Mouse (Mus musculus) midbrain, embryonic 16.5 days (tissue): Measurements from ENCODE around the gene Hnrnpdl. TPM values are rescaled to one million over a fixed set of nuclear protein-coding genes. Genes with fewer than 3 reads are reported as not detected.

ENCODE experiments used
- ATAC-seq: fragments of 200-750 bp; cut with Nextera tagmentation; 2 replicates; pipeline ENCODE4 v1.8.0; 2017; ENCODE audit warnings: moderate TSS enrichment
- H3K27ac ChIP-seq: fragments of 300-500 bp; sonication (generic); 2 replicates; pipeline ENCODE4 v1.5.1; 2014; ENCODE audit warnings: mild to moderate bottlenecking, low read length, mixed read lengths
- H3K27me3 ChIP-seq: fragments of 300-500 bp; sonication (generic); 2 replicates; pipeline ENCODE4 v1.6.1; 2014; ENCODE audit warnings: low read depth, low read length, mixed read lengths; ENCODE audit not compliant: control insufficient read depth, insufficient read depth
- H3K36me3 ChIP-seq: fragments of 300-500 bp; sonication (generic); 2 replicates; pipeline ENCODE4 v1.6.1; 2014; ENCODE audit warnings: mild to moderate bottlenecking, low read length, moderate library complexity, mixed read lengths; ENCODE audit not compliant: control insufficient read depth, insufficient read depth
- H3K4me1 ChIP-seq: fragments of 300-500 bp; sonication (generic); 2 replicates; pipeline ENCODE4 v1.6.1; 2014; ENCODE audit warnings: mild to moderate bottlenecking, low read length, mixed read lengths; ENCODE audit not compliant: control insufficient read depth, insufficient read depth
- H3K4me2 ChIP-seq: fragments of 300-500 bp; sonication (generic); 2 replicates; pipeline ENCODE4 v1.6.1; 2014; ENCODE audit warnings: mild to moderate bottlenecking, low read length, mixed read lengths
- H3K4me3 ChIP-seq: fragments of 300-500 bp; sonication (generic); 2 replicates; pipeline ENCODE4 v1.5.1; 2014; ENCODE audit warnings: low read depth, mild to moderate bottlenecking, low read length, moderate library complexity, mixed read lengths
- H3K9ac ChIP-seq: fragments of 300-500 bp; sonication (generic); 2 replicates; pipeline ENCODE4 v1.6.1; 2014; ENCODE audit warnings: low read depth, low read length, mixed read lengths
- H3K9me3 ChIP-seq: fragments of 300-500 bp; sonication (generic); replicated peaks from 2 replicates; pipeline ENCODE4 v1.6.1; 2014; ENCODE audit warnings: mild to moderate bottlenecking, low read length, mixed read lengths; ENCODE audit not compliant: control insufficient read depth, poor library complexity, severe bottlenecking
- WGBS: fragments of 180-500 bp; shearing (Covaris S2); extraction: QIAGEN DNeasy Blood & Tissue Kit; methylation state at CpG from one replicate; pipeline ENCODE4 v1.1.7; 2014; 5-methylcytosine and 5-hydroxymethylcytosine counted together
- polyA plus RNA-seq: library from polyadenylated mRNA; unstranded; fragments of >200 nt; fragmentation: Nextera tagmentation; extraction: Ambion mirVana; gene quantifications from 2 replicates; pipeline ENCODE4 v1.2.1, GENCODE M21; 2015

Gene Hnrnpdl
- polyA plus RNA-seq, 1 experiment from 2014 or later, result 199 TPM

DNA sequence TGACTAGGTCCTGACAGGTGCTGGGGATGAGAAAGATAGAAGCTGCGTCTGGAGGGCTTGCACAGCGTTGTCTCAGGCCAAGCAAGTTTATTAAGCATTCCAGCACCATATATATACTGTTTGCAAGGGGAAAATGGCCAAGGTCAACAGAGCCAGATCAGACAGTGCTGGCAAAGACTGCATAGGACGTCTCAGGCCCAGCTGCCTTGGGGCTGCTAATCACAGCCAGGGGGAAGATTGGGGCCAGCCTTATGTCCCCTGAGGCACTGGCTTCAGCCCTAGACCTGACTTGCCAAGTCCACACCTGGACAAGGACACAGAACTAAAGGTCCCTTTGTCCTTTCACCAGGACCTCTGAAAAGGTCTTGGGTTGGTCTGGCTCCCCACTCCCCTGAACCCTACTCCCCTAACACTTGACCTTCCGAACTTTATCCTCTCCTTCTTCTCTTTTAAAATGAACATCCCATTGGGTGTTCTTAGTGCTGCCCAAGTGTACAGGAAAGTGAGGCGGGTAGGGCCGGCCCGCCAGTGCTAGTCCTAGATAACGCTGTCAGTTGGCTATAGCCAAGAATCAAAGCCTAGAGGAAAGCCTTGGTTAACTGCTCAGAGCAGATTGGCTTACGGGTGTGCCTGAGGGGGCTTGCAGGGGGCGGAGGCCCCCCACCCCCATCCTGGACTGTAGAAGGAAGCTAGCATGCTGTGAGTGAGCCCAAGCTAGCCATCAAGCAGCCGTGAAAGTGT is 15.5 kb upstream of the Hnrnpdl start:
- no peak overlapping the region for H3K4me2 ChIP-seq
- peaks cover 18% of the 10 kb centered on the region for H3K4me1 ChIP-seq
- H3K36me3 ChIP-seq, result no peaks in the 10 kb centered on the region; the same call in 1 of the 2 replicates
- WGBS, result 81% methylated on average over 11 of the region's 11 CpGs
- H3K27me3 ChIP-seq, result no peaks in the 10 kb centered on the region
- no peak overlapping the region for H3K4me3 ChIP-seq
- H3K9me3 ChIP-seq, result no peaks in the 10 kb centered on the region
- no peak for ATAC-seq
- H3K27ac ChIP-seq, result no peak overlapping the region
- no peak overlapping the region for H3K9ac ChIP-seq

DNA sequence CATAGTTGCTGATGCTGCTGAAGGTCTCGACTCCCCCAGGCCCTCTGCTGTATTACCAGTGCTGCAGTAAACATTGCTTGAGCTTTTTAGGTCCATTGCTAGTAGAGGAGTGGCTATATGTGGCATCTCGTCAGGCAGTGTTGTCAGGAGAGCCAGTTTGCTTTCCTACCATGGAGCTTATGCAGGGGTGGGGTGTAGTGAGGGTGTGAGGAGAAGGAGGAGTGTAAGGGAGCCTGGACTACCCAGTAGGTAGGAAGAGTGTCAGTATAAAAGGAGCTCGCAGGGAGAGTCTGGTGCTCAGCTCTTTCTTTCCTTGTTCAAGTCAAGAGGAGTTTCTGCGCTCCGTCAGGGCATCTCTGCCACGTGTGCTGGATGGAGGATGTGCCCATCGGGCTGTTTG is 13.3 kb upstream of the Hnrnpdl start:
- 90% methylated on average over 7 of the region's 7 CpGs for WGBS
- Histone ChIP-seq H3K4me2 (no peak overlapping the region), H3K9ac (no peak overlapping the region), H3K27ac (no peak overlapping the region), H3K4me3 (no peak overlapping the region), H3K9me3 (no peaks in the 10 kb centered on the region), H3K36me3 (no peaks in the 10 kb centered on the region), H3K27me3 (no peaks in the 10 kb centered on the region), H3K4me1 (peaks cover 17% of the 10 kb centered on the region)
- ATAC-seq, result no peak

DNA sequence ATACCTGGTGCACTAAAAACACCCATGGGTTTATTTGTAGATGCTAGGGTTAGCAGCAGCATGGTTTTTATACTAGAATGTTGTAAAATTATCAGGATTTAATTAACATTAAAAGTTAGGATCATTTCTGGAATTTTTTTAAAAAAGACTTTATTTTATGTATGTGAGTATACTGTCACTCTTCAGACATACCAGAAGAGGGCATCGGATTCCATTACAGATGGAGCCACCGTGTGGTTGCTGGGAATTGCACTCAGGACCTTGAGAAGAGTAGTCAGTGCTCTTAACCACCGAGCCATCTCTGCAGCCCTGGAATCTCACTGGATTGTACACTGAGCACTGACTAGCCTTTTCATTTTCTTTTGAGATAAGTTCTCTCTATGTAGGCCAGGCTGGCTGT is 10.4 kb upstream of the Hnrnpdl start:
- ATAC-seq, result no peak
- no peak overlapping the region for H3K9ac ChIP-seq
- H3K4me2 ChIP-seq, result no peak overlapping the region
- H3K4me3 ChIP-seq, result no peak overlapping the region
- no peaks in the 10 kb centered on the region for H3K36me3 ChIP-seq
- H3K4me1 ChIP-seq, result peaks cover 17% of the 10 kb centered on the region
- no peak overlapping the region for H3K27ac ChIP-seq
- no peaks in the 10 kb centered on the region for H3K9me3 ChIP-seq
- H3K27me3 ChIP-seq, result no peaks in the 10 kb centered on the region
- 86% methylated on average over 3 of the region's 3 CpGs for WGBS

DNA sequence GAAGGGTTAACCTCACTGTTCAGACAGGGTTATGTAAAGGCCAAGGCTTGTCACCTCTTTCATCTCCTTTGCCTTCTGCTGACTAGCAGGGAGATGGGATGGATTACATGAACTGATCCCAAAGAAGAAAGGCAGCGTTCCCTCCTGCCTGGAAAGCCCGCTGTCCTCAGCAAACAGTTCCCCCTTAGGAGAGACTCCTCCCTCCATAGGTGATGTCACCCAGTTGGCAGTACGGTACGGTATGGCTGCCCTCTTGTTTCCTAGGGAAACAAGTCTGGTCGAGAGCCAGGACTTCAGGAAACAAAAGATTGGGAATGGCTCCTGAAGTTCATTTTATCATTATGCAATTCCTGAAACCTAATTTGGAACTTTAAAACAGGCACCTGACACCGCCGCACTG is 8.4 kb upstream of the Hnrnpdl start:
- no peak overlapping the region for H3K9ac ChIP-seq
- peaks cover 20% of the 10 kb centered on the region for H3K4me1 ChIP-seq
- H3K36me3 ChIP-seq, result no peaks in the 10 kb centered on the region
- no peaks in the 10 kb centered on the region for H3K27me3 ChIP-seq
- H3K9me3 ChIP-seq, result no peaks in the 10 kb centered on the region
- WGBS, result 35% methylated on average over 7 of the region's 7 CpGs
- H3K4me3 ChIP-seq, result no peak overlapping the region
- H3K27ac ChIP-seq, result no peak overlapping the region
- H3K4me2 ChIP-seq, result no peak overlapping the region
- ATAC-seq, result no peak

DNA sequence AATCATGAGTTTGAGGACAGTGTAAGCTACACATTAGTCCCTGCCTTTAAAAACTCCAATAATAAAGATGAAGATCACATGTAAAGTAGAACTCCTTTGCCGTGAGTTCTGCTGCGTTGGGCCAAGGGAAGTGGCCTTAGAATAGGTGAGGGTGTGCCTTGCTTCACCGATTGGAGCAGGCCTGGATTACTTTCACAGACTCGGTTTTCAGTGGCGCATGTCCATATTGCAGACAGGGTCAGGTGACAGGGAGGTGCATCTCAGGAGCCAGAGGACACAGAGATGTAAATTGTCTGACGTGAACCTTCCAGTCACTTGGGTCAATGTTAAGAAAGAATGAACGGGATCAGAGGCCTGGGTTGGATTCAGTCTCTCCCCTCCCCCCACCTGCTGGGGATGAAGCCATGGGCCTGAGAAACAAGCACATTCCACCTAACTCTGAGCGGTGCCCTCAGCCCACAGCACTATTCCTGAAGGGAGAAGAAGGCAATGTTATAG is 7.7 kb upstream of the Hnrnpdl start:
- no peak overlapping the region for H3K4me2 ChIP-seq
- no peaks in the 10 kb centered on the region for H3K27me3 ChIP-seq
- no peak for ATAC-seq
- no peaks in the 10 kb centered on the region for H3K9me3 ChIP-seq
- no peaks in the 10 kb centered on the region for H3K36me3 ChIP-seq
- H3K9ac ChIP-seq, result no peak overlapping the region
- no peak overlapping the region for H3K27ac ChIP-seq
- H3K4me3 ChIP-seq, result no peak overlapping the region
- WGBS, result 50% methylated on average over 8 of the region's 8 CpGs
- peaks cover 20% of the 10 kb centered on the region for H3K4me1 ChIP-seq

DNA sequence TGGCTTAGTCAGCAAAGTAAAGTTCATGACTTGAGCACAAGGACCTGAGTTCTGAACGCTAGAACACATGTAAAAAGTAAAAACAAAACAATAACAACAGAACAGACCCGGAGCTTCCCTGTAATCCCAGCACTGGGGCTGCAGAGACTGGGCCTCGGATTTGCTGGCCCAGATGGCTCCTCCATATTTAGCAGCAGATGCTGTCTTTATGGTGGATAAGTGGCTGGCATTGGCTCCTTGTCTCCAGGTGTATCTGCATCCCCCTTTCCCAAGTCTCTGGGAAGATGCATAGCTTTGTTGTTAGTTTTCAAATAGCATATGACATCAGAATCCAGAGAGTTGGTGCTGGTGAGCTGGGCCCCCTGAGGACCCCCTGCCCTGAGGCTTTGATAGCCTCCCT is 6.6 kb upstream of the Hnrnpdl start:
- Histone ChIP-seq H3K4me3 (no peak overlapping the region), H3K36me3 (no peaks in the 10 kb centered on the region), H3K27ac (no peak overlapping the region), H3K9me3 (no peaks in the 10 kb centered on the region), H3K27me3 (no peaks in the 10 kb centered on the region), H3K9ac (no peak overlapping the region), H3K4me1 (peaks cover 27% of the 10 kb centered on the region), H3K4me2 (no peak overlapping the region)
- 76% methylated on average over 3 of the region's 3 CpGs for WGBS
- no peak for ATAC-seq

DNA sequence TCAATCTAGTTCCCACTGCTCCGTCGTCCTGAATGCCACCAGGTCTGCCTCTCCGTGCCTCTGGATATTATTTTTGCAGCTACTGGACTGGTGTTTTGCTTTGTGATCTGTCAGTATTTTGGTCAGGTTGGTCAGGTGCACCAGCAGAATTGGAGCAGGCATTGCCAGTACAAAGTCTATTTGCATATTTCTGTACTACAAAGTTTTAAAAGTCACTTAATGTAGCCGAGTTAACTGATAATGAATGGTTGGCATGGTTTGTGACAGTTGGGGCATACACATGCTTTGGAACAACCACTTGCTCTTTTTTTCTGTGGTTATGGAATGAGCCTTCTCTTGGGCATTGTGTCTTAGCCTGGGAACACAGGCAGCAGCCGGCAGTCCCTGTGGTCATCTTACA is 5.2 kb upstream of the Hnrnpdl start:
- H3K27ac ChIP-seq, result no peak overlapping the region
- no peaks in the 10 kb centered on the region for H3K27me3 ChIP-seq
- H3K36me3 ChIP-seq, result no peaks in the 10 kb centered on the region
- peaks cover 31% of the 10 kb centered on the region for H3K4me1 ChIP-seq
- ATAC-seq, result no peak
- H3K9ac ChIP-seq, result no peak overlapping the region
- 75% methylated on average over 5 of the region's 5 CpGs for WGBS
- H3K4me2 ChIP-seq, result no peak overlapping the region
- H3K4me3 ChIP-seq, result no peak overlapping the region
- no peaks in the 10 kb centered on the region for H3K9me3 ChIP-seq

DNA sequence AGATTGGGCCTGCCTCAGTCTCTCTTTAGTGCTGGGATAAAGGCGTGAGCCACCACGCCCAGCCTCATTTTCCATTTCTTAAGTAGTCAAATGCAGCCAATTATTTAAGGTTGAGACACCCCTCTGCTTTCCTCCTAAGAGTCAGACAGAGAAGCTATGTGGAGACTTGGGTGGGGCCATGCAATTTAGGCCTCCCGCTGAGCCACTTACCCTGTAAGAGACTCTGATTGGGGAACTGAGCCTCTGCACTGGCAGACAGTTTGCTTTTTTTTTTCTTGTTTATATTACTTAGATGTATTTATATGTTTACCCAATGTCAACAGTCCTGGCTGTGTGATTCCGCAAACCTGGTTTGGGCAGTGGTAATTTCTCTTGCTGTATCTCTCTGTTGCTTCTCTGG is 4.6 kb upstream of the Hnrnpdl start:
- no peaks in the 10 kb centered on the region for H3K9me3 ChIP-seq
- no peak overlapping the region for H3K4me3 ChIP-seq
- no peaks in the 10 kb centered on the region for H3K27me3 ChIP-seq
- H3K4me1 ChIP-seq, result peaks cover 31% of the 10 kb centered on the region
- no peaks in the 10 kb centered on the region for H3K36me3 ChIP-seq
- H3K9ac ChIP-seq, result no peak overlapping the region
- H3K4me2 ChIP-seq, result no peak overlapping the region
- ATAC-seq, result no peak
- H3K27ac ChIP-seq, result no peak overlapping the region
- WGBS, result 87% methylated on average over 4 of the region's 4 CpGs

DNA sequence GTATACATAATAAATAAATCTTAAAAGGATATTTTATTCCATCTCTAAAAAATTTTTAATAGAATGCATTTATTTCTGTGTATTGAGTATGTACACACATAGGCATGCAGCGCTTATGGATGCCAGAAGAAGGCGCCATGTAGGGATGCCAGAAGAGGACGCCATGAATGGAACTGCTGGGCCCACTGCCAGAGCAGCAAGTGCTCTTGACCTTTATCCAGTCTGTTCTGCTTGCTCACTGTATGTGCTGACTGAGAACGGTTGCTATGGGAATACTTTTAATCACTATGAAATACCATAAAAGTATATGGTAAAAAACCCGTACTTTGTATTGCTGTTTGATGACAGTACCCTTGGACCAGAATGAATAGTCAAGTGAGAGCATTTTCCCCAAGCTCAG is 3.9 kb upstream of the Hnrnpdl start:
- ATAC-seq, result no peak
- H3K27ac ChIP-seq, result no peak overlapping the region
- H3K4me3 ChIP-seq, result no peak overlapping the region
- H3K36me3 ChIP-seq, result no peaks in the 10 kb centered on the region
- peaks cover 27% of the 10 kb centered on the region for H3K4me1 ChIP-seq
- no peaks in the 10 kb centered on the region for H3K27me3 ChIP-seq
- no peak overlapping the region for H3K4me2 ChIP-seq
- 71% methylated on average over 5 of the region's 5 CpGs for WGBS
- H3K9ac ChIP-seq, result no peak overlapping the region
- H3K9me3 ChIP-seq, result no peaks in the 10 kb centered on the region
